Comparison of ENCODE assay signal across 8 mouse cellular contexts in the genomic region with DNA sequence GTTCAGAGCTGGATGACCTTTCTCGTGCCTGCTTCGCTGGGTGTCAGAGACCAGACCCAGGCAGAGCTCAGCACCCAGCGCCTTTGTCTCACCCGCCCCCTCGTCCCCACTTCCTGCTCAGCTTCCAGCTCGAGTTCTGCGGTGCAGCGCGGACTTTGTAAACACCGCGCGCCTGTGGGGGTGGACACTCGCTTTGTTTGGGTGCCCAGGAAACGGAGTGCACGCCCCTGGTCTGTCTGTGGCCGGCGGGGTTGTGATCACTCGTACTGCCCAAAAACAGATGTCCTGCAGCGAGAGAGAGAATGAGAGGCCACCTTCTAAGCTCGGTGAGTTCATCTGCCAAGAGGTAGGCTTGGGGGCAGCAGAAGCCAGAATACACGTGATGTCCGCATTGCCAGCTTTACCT. TPM values are rescaled to one million over a fixed set of nuclear protein-coding genes. Genes with fewer than 3 reads are reported as not detected.
A peak's percentile ranks its signal among the peaks of the same experiment; 100 is the strongest.
DNase-seq lines count a peak whose midpoint lies in the region; ATAC-seq lines count a peak whose summit lies in the region.

TSS of gene Ccnd3 (plus strand) at position 111 of the 406 bp plus-strand sequence.

- H3K9ac ChIP-seq in embryonic facial prominence, embryonic 14.5 days (ENCODE audit: low read depth, low read length): peak within 1 kb of the TSS; percentile 59

- H3K27me3 ChIP-seq in embryonic facial prominence, embryonic 14.5 days (replicated peaks; ENCODE audit: control insufficient read depth, insufficient read depth, low read length): no peaks in the 10 kb centered on the region
- H3K27me3 ChIP-seq in limb, embryonic 10.5 days (ENCODE audit: low read depth, poor library complexity, severe bottlenecking): no peaks in the 10 kb centered on the region
- H3K27me3 ChIP-seq in midbrain, embryonic 10.5 days (ENCODE audit: low read depth, poor library complexity, severe bottlenecking): no peaks in the 10 kb centered on the region

- H3K9me3 ChIP-seq in embryonic facial prominence, embryonic 14.5 days (ENCODE audit: control insufficient read depth, low read length): no peaks in the 10 kb centered on the region
- no peaks in the 10 kb centered on the region for H3K9me3 ChIP-seq in limb, embryonic 10.5 days (replicated peaks)
- H3K9me3 ChIP-seq in midbrain, embryonic 10.5 days (replicated peaks): no peaks in the 10 kb centered on the region

- H3K4me1 ChIP-seq in embryonic facial prominence, embryonic 14.5 days (ENCODE audit: control insufficient read depth, insufficient read depth, low read length): peaks cover 26% of the 10 kb centered on the region
- H3K4me1 ChIP-seq in limb, embryonic 10.5 days: peaks cover 53% of the 10 kb centered on the region
- peaks cover 46% of the 10 kb centered on the region for H3K4me1 ChIP-seq in midbrain, embryonic 10.5 days

- 2% methylated on average over 21 of the region's 22 CpGs for WGBS in embryonic facial prominence, embryonic 14.5 days
- WGBS in limb, embryonic 10.5 days: 1% methylated on average over 22 of the region's 22 CpGs
- 2% methylated on average over 22 of the region's 22 CpGs for WGBS in midbrain, embryonic 10.5 days

- peak; percentile 55 for DNase-seq in ZHBTc4 (ENCODE audit: low read depth, low spot score)
- DNase-seq in embryonic facial prominence, embryonic 14.5 days (ENCODE audit: low spot score): peak; percentile 72
- DNase-seq in heart, adult 18-20 months: peak; percentile 89 to 93
- DNase-seq in kidney, adult 11 months: peak; percentile 78
- DNase-seq in limb, embryonic 10.5 days (ENCODE audit: low spot score): peak; percentile 72
- DNase-seq in midbrain, embryonic 10.5 days (ENCODE audit: low spot score): peak; percentile 59
- peak; percentile 60 for DNase-seq in skeletal muscle tissue, adult 2 months (ENCODE audit: low read depth, low spot score)
- DNase-seq in c-Kit-positive CD71-positive TER-119-positive erythroid progenitor cells, embryonic 14.5 days (ENCODE audit: low spot score): no peak

- H3K36me3 ChIP-seq in embryonic facial prominence, embryonic 14.5 days (ENCODE audit: control insufficient read depth, insufficient read depth, low read length): peaks cover 7% of the 10 kb centered on the region; the same call in 1 of the 2 replicates
- peaks cover 12% of the 10 kb centered on the region for H3K36me3 ChIP-seq in limb, embryonic 10.5 days
- peaks cover 12% of the 10 kb centered on the region for H3K36me3 ChIP-seq in midbrain, embryonic 10.5 days

- H3K4me2 ChIP-seq in embryonic facial prominence, embryonic 14.5 days (ENCODE audit: low read depth, low read length): peak within 1 kb of the TSS; percentile 65

- no peak for ATAC-seq in embryonic facial prominence, embryonic 14.5 days (ENCODE audit: low read depth)

- H3K27ac ChIP-seq in embryonic facial prominence, embryonic 14.5 days (replicated peaks; ENCODE audit: low read depth, low read length): no peak within 1 kb of the TSS; the same call in 1 of the 2 replicates
- peak within 1 kb of the TSS; percentile 89 for H3K27ac ChIP-seq in limb, embryonic 10.5 days
- peak within 1 kb of the TSS; percentile 85 for H3K27ac ChIP-seq in midbrain, embryonic 10.5 days (replicated peaks)

- H3K4me3 ChIP-seq in embryonic facial prominence, embryonic 14.5 days (ENCODE audit: low read depth, low read length): peak within 1 kb of the TSS; percentile 36
- peak within 1 kb of the TSS; percentile 58 for H3K4me3 ChIP-seq in limb, embryonic 10.5 days
- peak within 1 kb of the TSS; percentile 55 for H3K4me3 ChIP-seq in midbrain, embryonic 10.5 days

RNA-seq across cellular contexts. Expression of gene Ccnd3, which starts in this region (rescaled TPM):
- 519 TPM in 2 replicates for polyA plus RNA-seq in embryonic facial prominence, embryonic 14.5 days (2014; fragmentation: Nextera tagmentation; extraction: Ambion mirVana)
- total RNA-seq in heart, adult 18-20 months (2021): 10 to 100 TPM; 83.3 to 87.1 TPM
- 405 and 413 TPM in 2 replicates for polyA plus RNA-seq in limb, embryonic 10.5 days (2016; fragmentation: Nextera tagmentation; extraction: Ambion mirVana)
- 270 and 341 TPM in 2 replicates for polyA plus RNA-seq in midbrain, embryonic 10.5 days (2016; fragmentation: Nextera tagmentation; extraction: Ambion mirVana)
